Mouse (Mus musculus): ENCODE results near the gene Lmntd1.

DNA sequence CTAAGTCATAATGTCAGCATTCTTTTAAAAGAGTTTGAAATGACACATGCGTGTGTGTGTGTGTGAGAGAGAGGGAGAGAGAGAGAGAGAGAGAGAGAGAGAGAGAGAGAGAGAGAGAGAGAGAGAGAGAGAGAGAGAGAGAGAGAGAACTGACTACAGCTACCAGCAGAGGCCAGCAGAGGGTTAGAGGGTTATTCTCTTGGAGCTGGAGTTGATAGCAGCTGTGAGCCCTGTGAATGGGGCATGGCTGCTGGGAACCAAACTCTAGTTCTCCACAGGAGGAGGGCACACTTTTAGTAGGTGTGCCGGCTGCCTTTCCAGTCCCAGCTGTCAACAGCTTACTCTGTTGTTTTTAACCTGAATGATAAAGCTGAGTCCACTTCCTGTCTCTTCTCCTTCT, 242.1 kb downstream of the Lmntd1 start:
- TF ChIP-seq POLR2A (IDR thresholded peaks at IDR 0.05; ENCODE audit: insufficient read depth, low read length), result no peak
- TF ChIP-seq CTCF (IDR thresholded peaks at IDR 0.05; ENCODE audit: low read depth, low read length), result no peak
- TF ChIP-seq EP300 (IDR thresholded peaks at IDR 0.05; ENCODE audit: insufficient read depth, low read depth, low read length), result no peak

Data from ES-Bruce4 (cell line).